Mouse (Mus musculus) lung, postnatal 36 days (tissue): ENCODE data around the gene a.

Source experiments
- DNase-seq: peaks from one replicate; pipeline ENCODE4 v3.0.0; 2022; ENCODE audit warnings: mixed read lengths

a gene

GRCm38 (mm10) chr2:154785284-154785683 lies 5.9 kb upstream of the a start:
- DNase-seq = no peak

- DNase-seq = no peak
These were observed 5.0 kb upstream of the a start for GRCm38 (mm10) chr2:154786187-154786586.

- DNase-seq = no peak
These were observed 4.4 kb upstream of the a start for GRCm38 (mm10) chr2:154786776-154787175.

GRCm38 (mm10) chr2:154789381-154789780 lies 1.8 kb upstream of the a start:
- no peak for DNase-seq

GRCm38 (mm10) chr2:154789977-154790655 lies 1.1 kb upstream of the a start:
- no peak for DNase-seq

- DNase-seq = peak; percentile 89
These were observed 750 bp downstream of the a start for GRCm38 (mm10) chr2:154791661-154792642.

- DNase-seq = no peak
These were observed 12.2 kb downstream of the a start for GRCm38 (mm10) chr2:154803372-154803771.

GRCm38 (mm10) chr2:154803845-154804244 lies 12.6 kb downstream of the a start:
- DNase-seq = no peak

- no peak for DNase-seq
These were observed 16.5 kb downstream of the a start for GRCm38 (mm10) chr2:154807689-154808088.

GRCm38 (mm10) chr2:154809107-154809762 lies 18.0 kb downstream of the a start:
- peak; percentile 44 for DNase-seq

GRCm38 (mm10) chr2:154810821-154811220 lies 19.6 kb downstream of the a start:
- DNase-seq = no peak

GRCm38 (mm10) chr2:154813426-154813825 lies 22.2 kb downstream of the a start:
- DNase-seq = no peak

- DNase-seq = no peak
These were observed 25.9 kb downstream of the a start for GRCm38 (mm10) chr2:154817089-154817488.

GRCm38 (mm10) chr2:154817788-154818187 lies 26.6 kb downstream of the a start:
- DNase-seq = peak; percentile 68

- DNase-seq = no peak
These were observed 27.4 kb downstream of the a start for GRCm38 (mm10) chr2:154818599-154818998.

GRCm38 (mm10) chr2:154820346-154820745 lies 29.1 kb downstream of the a start:
- no peak for DNase-seq

- no peak for DNase-seq
These were observed 34.9 kb downstream of the a start for GRCm38 (mm10) chr2:154826054-154826538.

GRCm38 (mm10) chr2:154827521-154827920 lies 36.3 kb downstream of the a start:
- no peak for DNase-seq

GRCm38 (mm10) chr2:154832471-154832870 lies 41.3 kb downstream of the a start:
- DNase-seq = no peak

GRCm38 (mm10) chr2:154834149-154834865 lies 43.1 kb downstream of the a start:
- no peak for DNase-seq

GRCm38 (mm10) chr2:154836537-154836936 lies 45.3 kb downstream of the a start:
- DNase-seq = no peak

GRCm38 (mm10) chr2:154848086-154848485 lies 56.9 kb downstream of the a start:
- DNase-seq = no peak

GRCm38 (mm10) chr2:154855383-154855782 lies 64.2 kb downstream of the a start:
- DNase-seq = peak; percentile 89
